Mouse (Mus musculus) midbrain, embryonic 16.5 days (tissue): ENCODE measurements around the gene Bcar3. TPM values are rescaled to one million over a fixed set of nuclear protein-coding genes. Genes with fewer than 3 reads are reported as not detected.
A peak's percentile ranks its signal among the peaks of the same experiment; 100 is the strongest.

Experiments used
- ATAC-seq: fragments of 200-750 bp; cut with Nextera tagmentation; 2 replicates; pipeline ENCODE4 v1.8.0; 2017; ENCODE audit warnings: moderate TSS enrichment
- H3K27ac ChIP-seq: fragments of 300-500 bp; sonication (generic); 2 replicates; pipeline ENCODE4 v1.5.1; 2014; ENCODE audit warnings: mild to moderate bottlenecking, low read length, mixed read lengths
- H3K27me3 ChIP-seq: fragments of 300-500 bp; sonication (generic); 2 replicates; pipeline ENCODE4 v1.6.1; 2014; ENCODE audit warnings: low read depth, low read length, mixed read lengths; ENCODE audit not compliant: control insufficient read depth, insufficient read depth
- H3K36me3 ChIP-seq: fragments of 300-500 bp; sonication (generic); 2 replicates; pipeline ENCODE4 v1.6.1; 2014; ENCODE audit warnings: mild to moderate bottlenecking, low read length, moderate library complexity, mixed read lengths; ENCODE audit not compliant: control insufficient read depth, insufficient read depth
- H3K4me1 ChIP-seq: fragments of 300-500 bp; sonication (generic); 2 replicates; pipeline ENCODE4 v1.6.1; 2014; ENCODE audit warnings: mild to moderate bottlenecking, low read length, mixed read lengths; ENCODE audit not compliant: control insufficient read depth, insufficient read depth
- H3K4me2 ChIP-seq: fragments of 300-500 bp; sonication (generic); 2 replicates; pipeline ENCODE4 v1.6.1; 2014; ENCODE audit warnings: mild to moderate bottlenecking, low read length, mixed read lengths
- H3K4me3 ChIP-seq: fragments of 300-500 bp; sonication (generic); 2 replicates; pipeline ENCODE4 v1.5.1; 2014; ENCODE audit warnings: low read depth, mild to moderate bottlenecking, low read length, moderate library complexity, mixed read lengths
- H3K9ac ChIP-seq: fragments of 300-500 bp; sonication (generic); 2 replicates; pipeline ENCODE4 v1.6.1; 2014; ENCODE audit warnings: low read depth, low read length, mixed read lengths
- H3K9me3 ChIP-seq: fragments of 300-500 bp; sonication (generic); replicated peaks from 2 replicates; pipeline ENCODE4 v1.6.1; 2014; ENCODE audit warnings: mild to moderate bottlenecking, low read length, mixed read lengths; ENCODE audit not compliant: control insufficient read depth, poor library complexity, severe bottlenecking
- WGBS: fragments of 180-500 bp; shearing (Covaris S2); extraction: QIAGEN DNeasy Blood & Tissue Kit; methylation state at CpG from one replicate; pipeline ENCODE4 v1.1.7; 2014; 5-methylcytosine and 5-hydroxymethylcytosine counted together
- polyA plus RNA-seq: library from polyadenylated mRNA; unstranded; fragments of >200 nt; fragmentation: Nextera tagmentation; extraction: Ambion mirVana; gene quantifications from 2 replicates; pipeline ENCODE4 v1.2.1, GENCODE M21; 2015

Bcar3 gene
- polyA plus RNA-seq, 1 experiment from 2014 or later = 7.6 TPM

DNA sequence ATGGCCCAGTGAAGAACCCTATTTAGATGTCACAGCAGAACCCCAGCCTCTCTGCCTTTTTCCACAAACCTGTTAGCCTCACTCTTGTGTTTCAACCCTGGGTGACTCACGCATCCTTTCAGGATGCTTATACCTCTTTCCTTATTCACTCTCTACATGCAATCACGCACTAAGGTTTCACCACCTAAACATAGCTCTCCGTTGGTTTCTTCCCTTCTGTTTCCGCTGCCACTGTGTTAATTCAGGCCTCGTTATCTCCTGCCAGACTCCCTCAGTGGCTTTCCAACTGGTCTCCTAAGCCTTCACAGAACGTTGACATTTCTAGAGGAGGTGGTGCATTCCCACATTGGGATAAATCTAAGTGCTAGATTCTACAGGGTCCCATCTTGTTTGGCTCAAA lies 196.6 kb downstream of the Bcar3 start:
- Histone ChIP-seq H3K36me3 (no peaks in the 10 kb centered on the region), H3K4me1 (peaks cover 14% of the 10 kb centered on the region), H3K27ac (no peak overlapping the region), H3K9me3 (no peaks in the 10 kb centered on the region), H3K4me2 (no peak overlapping the region), H3K27me3 (no peaks in the 10 kb centered on the region), H3K9ac (no peak overlapping the region), H3K4me3 (no peak overlapping the region)
- ATAC-seq = no peak
- WGBS = 81% methylated on average over 6 of the region's 6 CpGs

DNA sequence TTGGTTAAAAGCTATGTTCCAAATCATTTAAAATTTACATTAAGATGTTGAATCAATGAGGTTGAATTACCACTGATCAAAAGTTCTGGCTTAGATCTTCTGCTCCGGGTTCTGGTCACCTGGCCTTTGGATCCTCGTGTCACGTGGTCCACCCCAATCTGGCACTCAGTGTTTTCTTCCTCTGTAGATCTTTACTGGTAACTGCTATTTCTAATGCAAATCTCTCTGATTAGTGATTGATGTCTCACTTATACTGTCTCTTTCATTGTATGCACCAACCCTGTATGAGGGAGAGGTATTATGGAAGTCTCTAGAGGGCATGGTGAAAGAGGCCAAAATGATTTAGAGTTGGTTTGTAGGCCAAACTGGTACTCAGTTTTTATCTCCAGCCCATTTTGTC lies 198.1 kb downstream of the Bcar3 start:
- H3K9ac ChIP-seq = no peak overlapping the region
- H3K4me1 ChIP-seq = peaks cover 14% of the 10 kb centered on the region
- peak overlapping the region; percentile 77 for H3K27ac ChIP-seq
- no peaks in the 10 kb centered on the region for H3K9me3 ChIP-seq
- WGBS = 77% methylated on average over 3 of the region's 3 CpGs
- H3K4me2 ChIP-seq = no peak overlapping the region
- no peak overlapping the region for H3K4me3 ChIP-seq
- H3K27me3 ChIP-seq = no peaks in the 10 kb centered on the region
- no peaks in the 10 kb centered on the region for H3K36me3 ChIP-seq
- no peak for ATAC-seq

GRCm38 (mm10) chr3:122492872-122493615 lies 199.1 kb downstream of the Bcar3 start:
- Histone ChIP-seq H3K27ac (peak overlapping the region; percentile 77), H3K4me3 (peak overlapping the region; percentile 22), H3K27me3 (no peaks in the 10 kb centered on the region), H3K36me3 (no peaks in the 10 kb centered on the region), H3K9me3 (no peaks in the 10 kb centered on the region), H3K9ac (no peak overlapping the region; the same call in 1 of the 2 replicates), H3K4me2 (peak overlapping the region; percentile 52), H3K4me1 (peaks cover 14% of the 10 kb centered on the region)
- ATAC-seq = peak; percentile 89
- WGBS = 22% methylated on average over 21 of the region's 21 CpGs

- Histone ChIP-seq H3K27ac (0 out of 2 replicates have a peak overlapping the region, but pooled peaks have one; percentile 77), H3K27me3 (no peaks in the 10 kb centered on the region), H3K9me3 (no peaks in the 10 kb centered on the region), H3K4me1 (peaks cover 14% of the 10 kb centered on the region), H3K4me2 (no peak overlapping the region), H3K4me3 (no peak overlapping the region), H3K9ac (no peak overlapping the region), H3K36me3 (no peaks in the 10 kb centered on the region)
- ATAC-seq = no peak
- WGBS = 93% methylated on average over 6 of the region's 6 CpGs
Observed at GRCm38 (mm10) chr3:122494764-122495163, 200.8 kb downstream of the Bcar3 start.

- Histone ChIP-seq H3K36me3 (no peaks in the 10 kb centered on the region), H3K4me3 (no peak overlapping the region), H3K9me3 (no peaks in the 10 kb centered on the region), H3K27ac (no peak overlapping the region), H3K4me1 (peaks cover 7% of the 10 kb centered on the region), H3K9ac (no peak overlapping the region), H3K4me2 (no peak overlapping the region), H3K27me3 (no peaks in the 10 kb centered on the region)
- WGBS = 88% methylated on average over 6 of the region's 6 CpGs
- no peak for ATAC-seq
Observed at GRCm38 (mm10) chr3:122497871-122498270, 203.9 kb downstream of the Bcar3 start.

DNA sequence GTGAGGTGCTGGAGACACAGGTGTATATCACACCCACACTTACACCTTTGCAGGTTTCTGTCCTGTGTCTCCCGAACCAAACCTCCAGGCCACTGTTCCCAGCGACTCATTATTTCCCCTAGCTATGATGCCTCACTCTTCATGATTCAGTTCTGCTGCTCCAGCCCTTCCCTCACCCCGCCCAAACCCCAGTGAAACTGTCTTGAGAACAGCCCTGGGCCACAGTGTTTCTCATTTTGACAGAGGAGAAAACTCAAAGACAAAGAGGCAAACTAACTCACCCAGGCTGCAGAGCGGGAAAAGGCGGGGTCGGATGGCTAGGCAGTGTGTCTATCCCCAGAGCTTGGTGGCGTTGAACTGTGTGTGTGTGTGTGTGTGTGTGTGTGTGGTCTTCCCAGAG lies 204.6 kb downstream of the Bcar3 start:
- WGBS = 93% methylated on average over 7 of the region's 7 CpGs
- ATAC-seq = no peak

GRCm38 (mm10) chr3:122499647-122500046 lies 205.7 kb downstream of the Bcar3 start:
- no peak for ATAC-seq
- Histone ChIP-seq H3K36me3 (no peaks in the 10 kb centered on the region), H3K4me2 (no peak overlapping the region), H3K4me1 (no peaks in the 10 kb centered on the region), H3K27me3 (no peaks in the 10 kb centered on the region), H3K9ac (no peak overlapping the region), H3K9me3 (no peaks in the 10 kb centered on the region), H3K27ac (no peak overlapping the region), H3K4me3 (no peak overlapping the region)
- 85% methylated on average over 6 of the region's 6 CpGs for WGBS

More for the DNA sequence above, 204.6 kb downstream of the Bcar3 start:
- H3K27me3 ChIP-seq = no peaks in the 10 kb centered on the region
- H3K4me3 ChIP-seq = no peak overlapping the region
- H3K4me1 ChIP-seq = peaks cover 7% of the 10 kb centered on the region; the same call in 1 of the 2 replicates
- no peaks in the 10 kb centered on the region for H3K36me3 ChIP-seq
- no peak overlapping the region for H3K27ac ChIP-seq
- H3K9ac ChIP-seq = no peak overlapping the region
- H3K9me3 ChIP-seq = no peaks in the 10 kb centered on the region
- H3K4me2 ChIP-seq = no peak overlapping the region

GRCm38 (mm10) chr3:122500929-122501328 lies 207.0 kb downstream of the Bcar3 start:
- H3K4me3 ChIP-seq = no peak overlapping the region
- H3K9ac ChIP-seq = no peak overlapping the region
- 80% methylated on average over 9 of the region's 9 CpGs for WGBS
- H3K27me3 ChIP-seq = no peaks in the 10 kb centered on the region
- H3K4me2 ChIP-seq = no peak overlapping the region
- ATAC-seq = no peak
- no peaks in the 10 kb centered on the region for H3K4me1 ChIP-seq
- H3K36me3 ChIP-seq = no peaks in the 10 kb centered on the region
- H3K27ac ChIP-seq = no peak overlapping the region
- no peaks in the 10 kb centered on the region for H3K9me3 ChIP-seq

DNA sequence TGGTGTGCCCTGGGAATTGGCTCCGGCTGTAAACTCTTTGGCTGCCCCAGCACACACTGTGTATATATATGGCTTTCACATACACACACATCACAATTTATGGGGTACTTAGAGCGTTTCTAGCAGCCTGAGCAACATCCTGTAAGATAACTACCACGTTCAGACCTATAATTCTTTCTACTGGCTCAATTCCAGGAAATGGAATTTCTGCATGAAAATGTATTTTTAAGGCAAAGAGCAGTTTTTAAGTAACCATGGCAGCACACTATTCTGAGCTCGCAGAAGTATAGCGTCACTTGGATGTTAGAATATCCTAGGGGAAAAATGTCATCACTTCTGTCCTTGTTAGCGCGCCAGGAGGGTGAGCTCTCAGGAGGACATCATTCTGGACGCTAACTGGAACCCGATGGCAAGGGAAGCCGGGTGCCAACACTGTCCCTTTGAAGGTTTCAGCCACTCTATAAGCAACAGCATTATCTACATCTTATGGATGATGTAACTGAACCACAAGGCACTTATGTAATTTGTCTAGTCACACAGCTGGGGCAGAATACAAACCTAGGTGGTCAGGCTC lies 212.5 kb downstream of the Bcar3 start:
- 59% methylated on average over 10 of the region's 10 CpGs for WGBS
- H3K27me3 ChIP-seq = no peaks in the 10 kb centered on the region
- no peaks in the 10 kb centered on the region for H3K9me3 ChIP-seq
- H3K36me3 ChIP-seq = no peaks in the 10 kb centered on the region
- peak overlapping the region; percentile 63 for H3K27ac ChIP-seq
- H3K4me1 ChIP-seq = peaks cover 8% of the 10 kb centered on the region
- H3K4me2 ChIP-seq = 0 out of 2 replicates have a peak overlapping the region, but pooled peaks have one; percentile 9
- no peak overlapping the region for H3K9ac ChIP-seq
- no peak overlapping the region for H3K4me3 ChIP-seq
- ATAC-seq = peak; percentile 16; the same call in 1 of the 2 replicates
